Mouse (Mus musculus) CD4-positive helper T cell, adult 2 months (primary cell): Measurements from ENCODE around the gene 4930444G20Rik.
"Not testable (repeated sequence)": the region's sequence is repeated elsewhere in the genome, so short reads cannot be mapped to it uniquely, and the experiment has no call there.

ENCODE experiments used
- DNase-seq: peaks from one replicate; pipeline ENCODE4 v3.0.0-alpha.2; 2012; ENCODE audit warnings: low read depth, missing footprints, low spot score

4930444G20Rik gene

GRCm38 (mm10) chr10:22067979-22068378, at the start of gene 4930444G20Rik:
Gene 4930444G20Rik, minus strand, starts transcription at chr10:22068079.
- not testable (repeated sequence) for DNase-seq

- DNase-seq, result no peak
Observed at GRCm38 (mm10) chr10:22074531-22074930, 6.7 kb upstream of the 4930444G20Rik start.

GRCm38 (mm10) chr10:22072739-22073138, 4.9 kb upstream of the 4930444G20Rik start:
- DNase-seq, result no peak

GRCm38 (mm10) chr10:22070576-22070975, 2.7 kb upstream of the 4930444G20Rik start:
- no peak for DNase-seq

GRCm38 (mm10) chr10:22070168-22070567, 2.3 kb upstream of the 4930444G20Rik start:
- DNase-seq, result no peak

- DNase-seq, result no peak
Observed at GRCm38 (mm10) chr10:22059415-22059814, 8.5 kb downstream of the 4930444G20Rik start.

- DNase-seq, result no peak
Observed at GRCm38 (mm10) chr10:22059026-22059325, 8.9 kb downstream of the 4930444G20Rik start.

- DNase-seq, result peak; percentile 87
Observed at GRCm38 (mm10) chr10:22058218-22059025, 9.5 kb downstream of the 4930444G20Rik start.

- no peak for DNase-seq
Observed at GRCm38 (mm10) chr10:22055308-22055707, 12.6 kb downstream of the 4930444G20Rik start.

- peak; percentile 38 for DNase-seq
Observed at GRCm38 (mm10) chr10:22036256-22036655, 31.6 kb downstream of the 4930444G20Rik start.

- DNase-seq, result peak; percentile 40
Observed at GRCm38 (mm10) chr10:22034303-22034702, 33.6 kb downstream of the 4930444G20Rik start.

GRCm38 (mm10) chr10:22018618-22019017, 49.3 kb downstream of the 4930444G20Rik start:
- no peak for DNase-seq

GRCm38 (mm10) chr10:22017469-22018159, 50.3 kb downstream of the 4930444G20Rik start:
- DNase-seq, result no peak
